Mouse (Mus musculus): Measurements from ENCODE around the gene Scimp.

Gene Scimp

GRCm38 (mm10) chr11:70815071-70815470 is 2.7 kb upstream of the Scimp start:
- intact Hi-C loops (cut with DNase I), result loop anchor here (2.0 kb wide), 1 partner anchor 36 kb away; no protein-coding TSS in a partner anchor

DNA sequence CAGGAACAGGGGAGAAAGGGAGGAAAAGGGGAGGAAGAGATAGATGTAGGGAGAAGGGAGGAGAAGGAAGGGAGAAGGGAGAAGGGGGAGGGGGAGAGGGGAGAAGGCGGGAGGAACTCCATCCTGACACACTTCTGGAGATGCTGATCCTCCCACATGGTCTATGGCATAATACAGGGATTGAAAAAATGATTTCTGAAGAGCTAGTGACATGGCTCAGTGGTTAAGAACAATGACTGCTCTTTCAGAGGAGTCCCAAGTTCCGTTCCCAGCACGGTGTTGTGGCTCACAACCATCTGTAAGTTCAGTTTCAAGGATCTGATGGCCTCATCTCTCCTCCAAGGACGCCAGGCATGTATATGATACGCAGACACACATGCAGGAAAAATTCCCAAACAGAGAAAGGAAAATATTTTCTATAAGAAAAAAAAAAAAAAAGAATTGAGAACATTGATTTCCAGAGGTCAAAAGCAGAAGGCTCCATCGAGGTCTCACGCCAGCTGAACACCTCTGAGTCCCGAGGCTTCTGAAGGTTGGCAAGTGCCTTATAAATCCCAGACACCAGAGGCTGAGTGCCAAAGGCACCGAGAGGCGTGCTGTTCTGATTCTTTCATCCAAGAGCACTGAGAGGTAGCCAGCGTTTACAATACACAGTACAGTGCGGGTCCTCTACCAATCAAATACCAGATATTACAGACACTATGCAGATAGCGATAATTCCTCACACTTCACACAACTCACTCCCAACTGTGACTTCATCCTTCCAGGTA is 730 bp downstream of the Scimp start:
- intact Hi-C loops (cut with DNase I), result no loop called here

DNA sequence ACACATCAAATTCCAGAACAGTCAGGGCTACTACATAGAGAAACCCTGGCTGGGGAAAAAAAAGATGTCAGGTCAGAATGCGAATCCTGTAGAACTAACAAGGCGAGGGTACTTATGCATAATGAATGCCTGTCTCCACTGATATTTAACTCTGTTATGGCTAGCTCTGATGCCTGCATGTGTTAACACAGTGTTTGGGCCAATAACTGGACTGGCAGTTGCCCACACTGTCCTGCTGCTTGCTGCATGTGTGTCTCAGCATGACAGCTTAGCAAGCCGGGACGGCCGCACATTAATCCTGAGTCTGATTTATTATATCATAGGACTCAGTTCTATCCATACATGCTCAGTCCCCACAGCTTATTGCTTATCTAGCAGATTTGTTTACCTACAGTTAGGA is 1.3 kb downstream of the Scimp start:
- intact Hi-C loops (cut with DNase I), result no loop called here

GRCm38 (mm10) chr11:70809011-70809410 is 3.4 kb downstream of the Scimp start:
- intact Hi-C loops (cut with DNase I), result no loop called here

DNA sequence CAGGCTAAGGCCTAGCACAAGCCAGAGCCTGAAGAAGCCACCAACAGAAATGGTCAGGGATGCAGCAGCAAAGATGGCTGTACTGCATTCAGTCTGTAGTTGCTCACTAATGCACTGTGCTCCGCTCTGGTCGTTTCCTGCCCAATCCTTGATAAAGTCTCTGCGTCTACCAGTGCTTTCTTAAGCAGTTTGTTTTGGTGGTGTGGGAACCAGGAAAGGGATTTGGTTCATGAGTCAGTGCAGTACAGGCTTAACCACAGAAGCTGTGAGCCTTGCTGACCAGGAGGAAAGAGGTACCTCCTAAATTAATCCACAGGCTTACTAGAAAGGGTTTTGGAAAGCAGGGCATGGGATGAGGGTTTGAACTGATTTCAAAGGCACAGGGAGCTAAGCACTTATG is 4.3 kb downstream of the Scimp start:
- intact Hi-C loops (cut with DNase I), result no loop called here

GRCm38 (mm10) chr11:70807630-70808029 is 4.8 kb downstream of the Scimp start:
- intact Hi-C loops (cut with DNase I), result no loop called here

GRCm38 (mm10) chr11:70806697-70807096 is 5.7 kb downstream of the Scimp start:
- intact Hi-C loops (cut with DNase I), result no loop called here

GRCm38 (mm10) chr11:70805641-70806175 is 6.7 kb downstream of the Scimp start:
- intact Hi-C loops (cut with DNase I), result no loop called here

DNA sequence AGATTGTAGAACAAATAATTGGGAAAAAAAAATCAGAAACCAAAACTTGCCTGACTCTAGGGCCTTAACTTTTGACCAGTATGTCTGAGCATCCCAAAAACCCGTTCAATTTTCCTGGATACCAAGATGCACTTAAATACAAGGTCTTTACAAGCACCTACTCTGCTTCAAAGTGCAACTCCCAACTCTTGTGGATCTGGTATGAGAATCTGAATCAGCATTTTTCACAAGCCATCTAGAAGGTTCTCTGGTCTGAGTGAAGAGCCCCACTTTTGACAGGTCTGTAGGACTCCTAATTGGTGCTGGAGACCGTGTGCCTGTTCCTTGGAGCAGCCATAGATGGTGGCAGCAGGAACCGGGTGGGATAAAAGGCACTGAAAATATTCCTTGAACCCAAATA is 8.0 kb downstream of the Scimp start:
- intact Hi-C loops (cut with DNase I), result no loop called here

DNA sequence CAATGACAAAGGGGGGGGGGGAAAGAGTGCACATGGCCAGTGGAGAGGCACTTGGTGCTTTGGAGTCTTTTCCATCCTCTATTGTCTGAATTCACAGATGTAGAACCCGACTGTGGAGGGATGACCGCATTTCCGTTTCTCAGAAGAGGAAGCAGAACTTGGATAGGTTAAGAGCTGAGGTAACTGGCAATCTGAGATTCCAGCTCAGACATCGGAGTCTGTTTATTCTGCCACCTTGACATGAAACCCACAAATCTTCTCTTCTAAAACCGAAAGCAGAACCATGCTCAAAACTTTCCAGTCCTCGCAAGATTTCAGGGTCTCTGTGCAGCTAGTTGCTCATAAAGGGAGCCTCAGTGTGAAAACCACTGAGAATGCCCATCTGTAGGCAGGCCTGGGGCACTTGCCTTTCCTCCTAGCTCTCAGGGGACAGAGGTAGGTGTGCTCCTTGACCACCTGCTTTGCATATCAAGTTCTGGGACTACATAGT is 8.6 kb downstream of the Scimp start:
- intact Hi-C loops (cut with DNase I), result no loop called here

- intact Hi-C loops (cut with DNase I), result no loop called here
Observed at GRCm38 (mm10) chr11:70802865-70803261, 9.5 kb downstream of the Scimp start.

- intact Hi-C loops (cut with DNase I), result no loop called here
Observed at GRCm38 (mm10) chr11:70802208-70802864, 10.1 kb downstream of the Scimp start.

GRCm38 (mm10) chr11:70792409-70792808 is 20.0 kb downstream of the Scimp start:
- intact Hi-C loops (cut with DNase I), result no loop called here

DNA sequence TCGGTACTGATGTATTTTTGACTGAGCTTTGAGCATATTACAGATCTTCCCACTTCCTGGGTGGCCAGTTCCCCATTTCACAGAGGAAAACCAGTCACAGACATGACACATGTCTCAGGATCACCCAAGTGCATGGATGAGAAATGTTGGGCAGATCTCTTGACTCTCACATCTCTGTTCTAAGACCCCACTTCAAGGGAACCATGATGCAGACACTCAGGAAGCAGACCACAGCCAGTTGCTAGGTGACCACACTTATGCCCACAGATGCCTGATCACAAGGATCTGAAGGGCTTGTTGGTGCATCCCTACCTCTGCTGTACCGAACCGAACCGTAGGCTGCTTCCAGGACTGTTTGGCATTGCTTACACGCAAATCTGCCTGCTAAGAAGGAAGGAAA is 20.7 kb downstream of the Scimp start:
- intact Hi-C loops (cut with DNase I), result no loop called here

DNA sequence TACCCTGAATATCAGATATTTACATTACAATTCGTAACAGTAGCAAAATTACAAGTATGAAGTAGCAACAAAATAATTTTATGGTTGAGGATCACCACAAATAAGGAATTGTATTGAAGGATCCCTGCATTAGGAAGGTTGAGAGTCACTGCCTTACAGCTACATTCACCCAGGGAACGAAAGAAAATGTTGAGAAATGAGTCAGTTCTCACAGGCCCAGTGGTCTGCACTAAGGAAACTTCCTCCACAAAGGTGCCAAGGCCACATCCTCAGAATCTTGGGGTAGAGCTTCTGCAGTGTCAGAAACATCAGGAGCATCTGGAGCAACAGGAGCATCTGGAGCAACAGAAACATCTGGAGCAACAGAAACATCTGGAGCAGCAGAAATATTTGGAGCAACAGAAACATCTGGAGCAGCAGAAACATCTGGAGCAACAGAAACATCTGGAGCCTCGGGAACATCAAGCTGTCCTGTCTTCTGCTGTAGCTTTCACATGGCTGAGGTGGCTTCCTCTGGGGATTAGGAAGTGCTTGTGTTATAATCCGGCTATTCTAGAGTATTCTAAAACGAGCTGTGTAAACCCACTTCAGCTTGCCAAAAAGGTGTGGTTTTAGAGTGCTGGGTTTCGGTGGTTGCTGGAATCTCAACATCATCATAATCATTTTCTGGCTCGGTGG is 21.4 kb downstream of the Scimp start:
- intact Hi-C loops (cut with DNase I), result no loop called here

GRCm38 (mm10) chr11:70790426-70790825 is 22.0 kb downstream of the Scimp start:
- intact Hi-C loops (cut with DNase I), result no loop called here

DNA sequence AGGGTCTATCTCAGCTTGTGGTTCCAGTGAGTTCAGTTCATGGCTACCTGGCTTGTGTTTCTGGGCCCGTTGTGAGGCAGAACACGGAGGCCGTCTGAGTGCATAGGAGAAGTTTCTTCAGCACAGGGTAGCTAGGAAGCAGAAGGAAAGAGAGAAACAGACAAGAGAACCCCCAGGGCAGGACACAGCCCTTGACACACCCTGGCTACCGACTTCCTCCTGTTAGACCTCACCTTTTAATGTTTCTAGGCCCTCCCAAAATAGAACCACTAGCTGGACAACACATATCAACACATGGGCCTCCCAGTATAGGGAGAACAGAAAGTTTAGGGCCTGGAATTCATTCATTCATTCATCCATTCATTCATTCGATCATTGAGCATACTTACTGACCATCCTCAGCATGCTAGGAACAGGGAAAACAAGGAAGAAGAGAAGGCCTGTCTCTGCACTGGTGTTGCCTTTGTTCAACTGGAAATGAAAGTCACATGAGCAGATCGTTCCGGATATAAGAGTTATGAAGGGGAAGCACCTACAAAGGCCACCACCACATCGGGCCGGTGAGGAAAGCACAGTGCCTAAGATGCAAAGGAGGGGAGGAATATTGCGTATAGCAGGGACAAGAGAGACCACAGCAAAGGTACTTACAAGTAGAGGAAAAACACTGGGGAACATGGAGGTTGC is 23.3 kb downstream of the Scimp start:
- intact Hi-C loops (cut with DNase I), result loop anchor here (10.0 kb wide), 1 partner anchor 106 kb away; no protein-coding TSS in a partner anchor

DNA sequence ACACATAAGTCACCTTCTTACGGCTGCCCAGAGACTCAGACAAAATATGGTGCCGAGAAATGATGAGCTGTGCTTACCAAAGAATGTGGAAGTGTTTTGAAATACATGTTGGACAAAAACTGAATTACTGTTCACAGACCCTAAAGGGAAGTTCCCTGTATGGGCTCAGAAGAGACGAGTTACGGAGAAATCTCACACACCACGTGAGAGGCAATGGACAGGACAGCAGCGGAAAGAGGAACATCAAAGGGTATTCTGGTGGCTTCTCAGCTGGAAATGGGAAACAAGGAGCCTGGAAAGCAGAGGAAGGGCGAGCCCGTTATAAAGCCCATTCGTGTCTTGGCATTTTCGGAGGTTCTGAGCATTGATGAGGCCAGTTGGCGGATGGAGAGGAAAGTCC is 25.3 kb downstream of the Scimp start:
- intact Hi-C loops (cut with DNase I), result loop anchor here (10.0 kb wide), 1 partner anchor 108 kb away; no protein-coding TSS in a partner anchor

- intact Hi-C loops (cut with DNase I), result loop anchor here (10.0 kb wide), 1 partner anchor 109 kb away; no protein-coding TSS in a partner anchor
Observed at GRCm38 (mm10) chr11:70785908-70786307, 26.5 kb downstream of the Scimp start.

GRCm38 (mm10) chr11:70778058-70778457 is 34.3 kb downstream of the Scimp start:
- intact Hi-C loops (cut with DNase I), result loop anchor here (2.0 kb wide), 1 partner anchor 37 kb away; no protein-coding TSS in a partner anchor

GRCm38 (mm10) chr11:70777634-70778033 is 34.8 kb downstream of the Scimp start:
- intact Hi-C loops (cut with DNase I), result loop anchor here (2.0 kb wide), 1 partner anchor 37 kb away; no protein-coding TSS in a partner anchor
